Mouse (Mus musculus) G1E (cell line): ENCODE measurements at regions not wholly inside any gene's neighbourhood (a gene's known extent, or its start where the extent isn't known, plus 50 kb on each side); places are given as distances from the start of the nearest gene placed in this dataset.
A peak's percentile ranks its signal among the peaks of the same experiment; 100 is the strongest.

Source experiments
- ATAC-seq: 2 replicates; pipeline ENCODE4 v1.8.0; 2016; ENCODE audit warnings: mild to moderate bottlenecking; ENCODE audit not compliant: insufficient number of reproducible peaks, poor library complexity, low FRiP score, severe bottlenecking; ENCODE audit errors: extremely low read depth
- DNase-seq: peaks from one replicate; pipeline ENCODE4 v3.0.0; 2012; ENCODE audit warnings: low spot score
- H3K27me3 ChIP-seq: 2 replicates; pipeline ENCODE4 v1.6.1; 2012; ENCODE audit warnings: mild to moderate bottlenecking, low read length, inconsistent platforms; ENCODE audit not compliant: insufficient read depth
- H3K36me3 ChIP-seq: replicated peaks from 2 replicates; pipeline ENCODE3; 2012; ENCODE audit warnings: mild to moderate bottlenecking, inconsistent platforms
- H3K4me1 ChIP-seq: 2 replicates; pipeline ENCODE4 v1.6.1; 2012; ENCODE audit warnings: low read depth, low read length, inconsistent platforms, mixed read lengths; ENCODE audit not compliant: insufficient read depth
- H3K4me3 ChIP-seq: 2 replicates; pipeline ENCODE4 v1.5.1; 2012; ENCODE audit warnings: low read depth, mild to moderate bottlenecking, inconsistent platforms, low read length, moderate library complexity, mixed read lengths
- H3K9me3 ChIP-seq: replicated peaks from 2 replicates; pipeline ENCODE4 v1.6.1; 2012; ENCODE audit warnings: inconsistent platforms
- CTCF ChIP-seq: IDR thresholded peaks from 2 replicates; pipeline ENCODE4 v1.5.1; 2012; ENCODE audit warnings: low read depth, low read length, inconsistent platforms, mixed read lengths
- GATA1 ChIP-seq: IDR thresholded peaks from 2 replicates; pipeline ENCODE4 v1.6.1; 2012; ENCODE audit warnings: borderline replicate concordance, low read length, inconsistent platforms, mixed read lengths
- GATA2 ChIP-seq: IDR thresholded peaks from 2 replicates; pipeline ENCODE4 v1.6.1; 2012; ENCODE audit warnings: low read depth, low read length, inconsistent platforms, borderline replicate concordance
- POLR2AphosphoS5 ChIP-seq: IDR thresholded peaks from 2 replicates; pipeline ENCODE4 v1.6.1; 2012; ENCODE audit warnings: low read depth, low read length, inconsistent platforms; ENCODE audit not compliant: insufficient replicate concordance
- TAL1 ChIP-seq: conservative IDR thresholded peaks from 2 replicates; pipeline ENCODE4 v1.6.1; 2012; ENCODE audit warnings: low read depth, low read length, inconsistent platforms, mixed read lengths

GRCm38 (mm10) chr6:22424161-22424807 is 68.2 kb upstream of the Fam3c start:
- ATAC-seq = no peak
- Histone ChIP-seq H3K4me3 (no peak overlapping the region; the same call in 1 of the 2 replicates), H3K9me3 (no peaks in the 10 kb centered on the region), H3K36me3 (no peaks in the 10 kb centered on the region), H3K4me1 (peaks cover 37% of the 10 kb centered on the region), H3K27me3 (no peaks in the 10 kb centered on the region)
- no peak for DNase-seq
- TF ChIP-seq POLR2AphosphoS5 = no peak
- no peak for TF ChIP-seq CTCF
- no peak for TF ChIP-seq TAL1
- TF ChIP-seq GATA1 = no peak
- no peak for TF ChIP-seq GATA2

GRCm38 (mm10) chr6:22423070-22423980 is 67.3 kb upstream of the Fam3c start:
- Histone ChIP-seq H3K4me3 (no peak overlapping the region), H3K36me3 (no peaks in the 10 kb centered on the region), H3K4me1 (peaks cover 37% of the 10 kb centered on the region), H3K9me3 (no peaks in the 10 kb centered on the region), H3K27me3 (no peaks in the 10 kb centered on the region)
- TF ChIP-seq TAL1 (no peak), POLR2AphosphoS5 (no peak), GATA1 (no peak), CTCF (no peak), GATA2 (no peak)
- ATAC-seq (peak; percentile 58), DNase-seq (peak; percentile 25)

- no peak for ATAC-seq
- no peaks in the 10 kb centered on the region for H3K9me3 ChIP-seq
Measured at GRCm38 (mm10) chr6:22421551-22421950, 65.5 kb upstream of the Fam3c start.

GRCm38 (mm10) chr6:22418279-22418678 is 62.2 kb upstream of the Fam3c start:
- Histone ChIP-seq H3K27me3 (no peaks in the 10 kb centered on the region; the same call in 1 of the 2 replicates), H3K4me1 (peaks cover 17% of the 10 kb centered on the region), H3K36me3 (no peaks in the 10 kb centered on the region), H3K9me3 (no peaks in the 10 kb centered on the region), H3K4me3 (no peak overlapping the region)
- no peak for DNase-seq
- ATAC-seq = no peak
- no peak for TF ChIP-seq GATA1

More at GRCm38 (mm10) chr6:22421551-22421950, 65.5 kb upstream of the Fam3c start:
- no peaks in the 10 kb centered on the region for H3K27me3 ChIP-seq
- peaks cover 37% of the 10 kb centered on the region for H3K4me1 ChIP-seq
- H3K4me3 ChIP-seq = no peak overlapping the region
- H3K36me3 ChIP-seq = no peaks in the 10 kb centered on the region
- DNase-seq = no peak
- TF ChIP-seq CTCF (no peak), POLR2AphosphoS5 (no peak), GATA2 (no peak), GATA1 (no peak), TAL1 (no peak)

- no peaks in the 10 kb centered on the region; the same call in 1 of the 2 replicates for H3K27me3 ChIP-seq
- DNase-seq (no peak), ATAC-seq (no peak)
- TF ChIP-seq GATA1 (no peak), TAL1 (no peak)
- H3K4me3 ChIP-seq = no peak overlapping the region
- no peaks in the 10 kb centered on the region for H3K9me3 ChIP-seq
- H3K4me1 ChIP-seq = peaks cover 18% of the 10 kb centered on the region
- no peaks in the 10 kb centered on the region for H3K36me3 ChIP-seq
Measured at GRCm38 (mm10) chr6:22417189-22417588, 61.1 kb upstream of the Fam3c start.

GRCm38 (mm10) chr6:22411796-22412195 is 55.8 kb upstream of the Fam3c start:
- no peaks in the 10 kb centered on the region for H3K9me3 ChIP-seq
- peaks cover 48% of the 10 kb centered on the region for H3K4me1 ChIP-seq
- H3K4me3 ChIP-seq = no peak overlapping the region
- TF ChIP-seq GATA1 (no peak), TAL1 (no peak), GATA2 (no peak), POLR2AphosphoS5 (no peak), CTCF (no peak)
- no peaks in the 10 kb centered on the region for H3K36me3 ChIP-seq
- no peaks in the 10 kb centered on the region; the same call in 1 of the 2 replicates for H3K27me3 ChIP-seq
- no peak for ATAC-seq
- no peak for DNase-seq
